Mouse (Mus musculus): ENCODE data around the gene Cnot8.

The Cnot8 gene

DNA sequence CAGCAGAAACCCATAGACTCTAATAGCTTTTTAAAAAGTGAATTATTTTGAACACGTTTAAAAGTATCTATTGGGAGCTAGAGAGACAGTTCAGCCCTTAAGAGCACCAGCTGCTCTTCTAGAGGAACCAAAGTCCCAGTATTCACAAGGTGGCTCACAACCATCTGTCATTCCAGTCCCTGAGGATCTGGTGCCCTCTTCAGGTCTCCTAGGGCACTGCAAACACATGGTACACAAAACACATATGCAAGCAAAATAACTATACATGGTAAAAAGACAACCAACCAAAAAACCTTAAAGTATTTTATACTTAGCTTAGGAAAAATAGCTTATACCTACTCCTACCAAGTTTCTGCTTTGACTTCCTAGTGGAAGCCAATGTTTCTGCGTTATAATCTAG lies 61.1 kb downstream of the Cnot8 start:
- no peak for DNase-seq (ENCODE audit: low spot score)

DNA sequence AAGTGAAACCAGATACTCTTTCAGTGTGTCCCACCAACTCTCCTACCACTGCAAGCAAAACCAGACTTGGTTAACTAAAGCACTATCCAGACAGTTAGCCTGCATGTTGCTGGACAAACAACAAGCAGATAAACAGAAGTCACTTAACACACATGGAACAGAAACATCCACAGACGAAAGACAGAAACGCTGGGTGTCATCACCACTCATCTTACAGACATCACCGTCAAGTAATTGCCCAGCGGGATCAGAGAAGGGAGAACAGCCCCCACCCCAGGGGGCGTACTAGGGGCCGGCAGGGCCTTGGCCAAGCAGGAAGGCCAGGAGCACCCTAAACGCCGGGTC lies 63.8 kb downstream of the Cnot8 start:
- DNase-seq (ENCODE audit: low spot score), result no peak
